Mouse (Mus musculus) c-Kit-negative CD71-positive TER-119-positive erythroid progenitor cells, embryonic 14.5 days (primary cell): ENCODE data around the gene Ikzf1.

Experiments used
- DNase-seq: peaks from one replicate; pipeline ENCODE4 v3.0.0-alpha.2; 2013; ENCODE audit warnings: low read depth, low spot score

The Ikzf1 gene

GRCm38 (mm10) chr11:11684930-11685852 lies at the start of gene Ikzf1:
TSS of gene Ikzf1 (plus strand) at chr11:11685003.
- DNase-seq = peak; percentile 55

DNA sequence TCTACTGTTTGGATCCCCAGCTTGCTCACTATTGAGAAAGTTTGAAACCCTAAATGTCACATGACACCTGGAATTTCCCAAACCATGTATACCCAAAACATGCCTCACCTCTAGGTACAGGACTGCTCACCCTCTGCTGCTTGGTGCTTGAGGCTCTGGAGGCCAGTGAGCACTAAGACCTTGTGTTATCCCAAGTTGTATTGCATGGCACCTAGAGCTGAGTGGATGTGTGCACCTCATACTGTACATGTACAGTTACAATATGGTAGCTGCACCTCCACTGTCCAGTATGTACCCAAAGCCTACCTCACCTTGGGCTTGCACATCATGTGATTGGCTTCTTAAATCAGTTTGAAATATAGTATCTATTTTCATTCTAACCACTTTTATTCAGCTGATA lies 40.5 kb upstream of the Ikzf1 start:
- no peak for DNase-seq

GRCm38 (mm10) chr11:11656388-11656787 lies 28.4 kb upstream of the Ikzf1 start:
- no peak for DNase-seq

DNA sequence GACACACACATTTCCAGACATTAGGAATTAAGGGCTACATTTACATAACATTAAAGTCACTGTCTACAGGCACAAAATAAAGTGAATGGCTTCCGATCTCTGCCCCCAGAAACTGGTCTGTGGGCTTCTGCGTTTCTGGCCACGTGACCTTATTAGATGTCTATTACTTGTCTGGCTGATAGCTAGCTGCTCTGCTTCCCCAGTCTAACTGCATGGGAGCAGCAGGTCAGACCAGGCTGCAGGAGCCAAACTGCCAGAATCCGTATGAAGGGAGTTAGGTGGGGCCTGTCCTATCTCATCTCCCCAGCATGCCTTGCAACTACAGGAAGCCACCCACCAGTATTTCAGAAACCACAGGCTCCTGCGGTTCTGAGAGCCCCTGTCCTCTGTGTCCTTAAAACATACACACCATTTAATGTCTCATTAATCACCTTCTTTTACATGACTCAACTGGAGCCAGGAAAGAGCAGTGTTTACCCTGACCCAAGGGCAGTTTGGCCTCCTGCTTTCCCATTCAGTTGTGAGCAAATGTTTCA lies 27.7 kb upstream of the Ikzf1 start:
- peak; percentile 11 for DNase-seq

GRCm38 (mm10) chr11:11657634-11658033 lies 27.2 kb upstream of the Ikzf1 start:
- DNase-seq = no peak

- DNase-seq = no peak
Observed at GRCm38 (mm10) chr11:11658834-11659233, 26.0 kb upstream of the Ikzf1 start.

- DNase-seq = no peak
Observed at GRCm38 (mm10) chr11:11660651-11661050, 24.2 kb upstream of the Ikzf1 start.

DNA sequence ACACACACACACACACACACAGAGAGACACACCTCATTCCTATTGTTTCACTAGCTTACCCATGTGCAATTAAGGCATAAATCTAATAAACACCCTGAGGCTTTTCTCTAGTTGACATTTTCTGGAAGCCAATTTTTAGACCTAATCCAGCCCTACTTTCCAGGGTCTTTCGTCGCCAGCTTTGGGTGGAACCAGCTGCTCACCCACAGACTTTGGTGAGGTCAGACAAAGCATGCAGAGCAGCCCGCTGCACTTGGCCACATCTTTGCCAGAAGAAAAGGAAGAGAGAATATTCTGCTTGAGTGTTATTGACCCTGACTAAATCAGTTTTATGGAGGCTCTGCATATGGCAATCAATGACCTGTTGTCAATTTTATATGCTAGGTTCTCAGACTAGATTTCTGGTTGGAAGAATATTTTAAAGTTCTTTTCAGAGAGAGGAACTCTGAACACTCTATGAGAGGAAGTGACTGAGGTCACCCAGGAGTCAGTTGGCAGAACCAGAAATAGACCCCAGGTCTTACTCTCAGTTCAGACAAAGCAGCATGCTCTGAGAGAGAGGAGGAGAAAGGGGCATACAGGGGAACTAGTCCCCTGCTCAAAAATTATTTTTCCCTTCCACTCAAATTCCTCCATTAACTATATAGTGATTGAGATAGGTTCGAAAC lies 17.4 kb upstream of the Ikzf1 start:
- no peak for DNase-seq

- DNase-seq = no peak
Observed at GRCm38 (mm10) chr11:11667922-11668290, 16.9 kb upstream of the Ikzf1 start.

- no peak for DNase-seq
Observed at GRCm38 (mm10) chr11:11672974-11673373, 11.8 kb upstream of the Ikzf1 start.

GRCm38 (mm10) chr11:11675063-11675462 lies 9.7 kb upstream of the Ikzf1 start:
- DNase-seq = no peak

DNA sequence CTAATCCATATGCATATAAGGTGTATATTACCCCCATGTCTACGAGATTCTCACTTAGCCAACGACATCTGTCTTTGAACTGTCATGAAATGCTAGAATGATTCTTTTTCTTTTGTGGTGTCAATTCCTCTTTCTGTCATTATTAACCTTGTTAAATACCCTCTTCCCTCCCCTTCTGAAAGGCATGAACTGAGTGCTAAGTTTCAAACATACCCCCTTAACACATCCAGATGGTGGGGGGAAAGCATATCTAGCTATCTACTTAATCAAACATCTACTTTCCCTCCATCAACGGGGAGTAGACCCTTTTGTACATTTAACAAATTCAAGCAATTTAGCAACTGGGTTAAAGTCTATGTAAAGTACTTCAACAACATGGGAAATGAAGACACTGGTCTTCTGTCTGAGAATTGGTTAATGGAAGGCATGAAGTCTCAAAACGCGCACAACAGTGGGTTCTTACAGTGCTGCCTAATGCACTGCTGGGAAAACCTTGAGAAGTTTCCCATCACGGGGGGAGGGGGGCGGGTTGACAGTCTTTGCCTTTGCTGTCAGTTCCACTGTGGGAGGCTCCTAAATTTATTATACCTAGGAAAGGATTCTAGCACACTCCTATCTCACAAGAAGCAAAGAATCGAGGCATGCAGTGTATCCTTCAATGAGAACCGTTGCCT lies 8.6 kb upstream of the Ikzf1 start:
- DNase-seq = no peak

GRCm38 (mm10) chr11:11677165-11677564 lies 7.6 kb upstream of the Ikzf1 start:
- no peak for DNase-seq

DNA sequence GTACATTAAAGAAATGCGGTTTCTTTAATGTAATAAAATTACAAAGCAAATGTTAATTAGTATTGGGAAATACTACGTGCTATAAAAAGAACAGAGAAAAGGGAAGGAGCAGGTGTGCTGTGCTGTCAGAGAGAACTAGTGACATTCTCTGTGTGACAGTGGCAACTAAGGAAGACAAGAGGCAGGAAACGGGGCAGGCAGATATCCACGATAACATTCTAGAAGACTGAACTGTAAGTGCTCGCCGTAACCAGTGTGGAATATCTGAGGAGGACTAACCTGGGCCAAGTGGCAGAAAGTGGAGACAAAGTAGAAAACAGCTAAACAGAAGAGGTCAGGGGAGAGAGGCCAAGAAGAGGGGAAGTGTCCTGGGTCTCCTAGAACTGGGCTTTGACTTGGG lies 5.8 kb upstream of the Ikzf1 start:
- DNase-seq = no peak

GRCm38 (mm10) chr11:11684056-11684929 lies 510 bp upstream of the Ikzf1 start:
- no peak for DNase-seq

DNA sequence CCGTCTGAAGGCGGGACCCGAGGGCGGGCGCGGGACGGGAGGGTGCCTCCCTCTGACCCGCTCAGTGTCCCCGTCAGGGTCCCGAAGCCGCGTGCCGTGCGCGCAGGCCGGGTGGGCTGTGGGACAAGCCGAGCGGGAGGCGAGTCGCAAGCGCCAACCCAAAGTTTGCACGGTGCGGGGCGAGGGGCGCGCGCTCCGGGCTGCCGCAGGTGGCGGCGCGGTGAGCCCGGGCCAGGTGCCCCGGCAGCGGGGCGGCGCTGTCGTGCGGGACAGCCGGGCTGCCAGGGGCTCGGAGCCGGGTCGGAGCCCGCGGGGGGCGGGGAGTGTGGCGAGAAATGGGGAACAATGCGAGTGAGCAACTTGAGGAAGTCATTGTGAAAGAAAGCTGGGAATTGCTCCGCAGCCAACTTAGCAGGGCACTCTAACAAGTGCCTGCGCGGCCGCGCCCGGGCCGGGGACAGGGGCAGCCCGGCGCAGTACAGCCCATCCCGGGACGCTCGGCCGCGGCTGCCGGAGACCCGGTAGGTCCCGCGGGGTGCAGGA lies 1.1 kb downstream of the Ikzf1 start:
- peak; percentile 44 for DNase-seq

DNA sequence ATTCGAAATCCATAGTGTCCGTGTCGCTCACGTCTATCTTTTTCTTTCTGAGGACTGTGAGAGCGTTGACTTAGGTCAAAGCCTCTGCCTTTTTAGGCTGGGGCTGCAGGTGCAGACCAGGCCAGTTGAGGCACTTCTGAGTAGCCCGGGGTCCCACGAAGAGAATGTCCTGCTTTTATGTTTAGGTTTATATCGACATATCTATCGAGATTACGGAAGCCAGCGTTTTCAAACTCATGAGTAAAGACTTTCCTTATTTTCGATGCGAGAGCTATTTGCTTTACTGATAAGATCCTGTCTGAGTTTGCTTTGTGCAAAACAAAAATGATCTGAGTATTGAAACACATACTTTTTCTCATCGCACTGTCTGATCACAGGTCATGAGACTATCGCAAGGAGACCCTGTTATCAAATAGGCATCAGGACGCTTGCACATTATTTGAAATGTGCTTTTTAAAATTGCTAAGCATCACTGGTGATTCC lies 1.8 kb downstream of the Ikzf1 start:
- peak; percentile 54 for DNase-seq

- no peak for DNase-seq
Observed at GRCm38 (mm10) chr11:11687551-11688185, 2.9 kb downstream of the Ikzf1 start.

- no peak for DNase-seq
Observed at GRCm38 (mm10) chr11:11688766-11689330, 4.0 kb downstream of the Ikzf1 start.

GRCm38 (mm10) chr11:11689701-11690058 lies 4.9 kb downstream of the Ikzf1 start:
- no peak for DNase-seq
